Mouse (Mus musculus) forebrain, embryonic 10.5 days (tissue): ENCODE measurements at regions not wholly inside any gene's neighbourhood (a gene's known extent, or its start where the extent isn't known, plus 50 kb on each side); places are given as distances from the start of the nearest gene placed in this dataset.

Experiments used
- DNase-seq: peaks from one replicate; pipeline ENCODE4 v3.0.0-alpha.2; 2017; ENCODE audit warnings: low spot score; ENCODE audit errors: extremely low spot score
- H3K27ac ChIP-seq: fragments of 300-500 bp; sonication (generic); 2 replicates; pipeline ENCODE4 v1.5.1; 2016; ENCODE audit warnings: mild to moderate bottlenecking
- H3K27me3 ChIP-seq: fragments of 300-500 bp; sonication (generic); 2 replicates; pipeline ENCODE4 v1.6.1; 2016; ENCODE audit warnings: mild to moderate bottlenecking; ENCODE audit not compliant: poor library complexity, severe bottlenecking
- H3K36me3 ChIP-seq: fragments of 300-500 bp; sonication (generic); replicated peaks from 2 replicates; pipeline ENCODE4 v1.6.1; 2016; ENCODE audit warnings: mild to moderate bottlenecking, moderate library complexity
- H3K4me1 ChIP-seq: fragments of 300-500 bp; sonication (generic); 2 replicates; pipeline ENCODE4 v1.6.1; 2016
- H3K4me3 ChIP-seq: fragments of 300-500 bp; sonication (generic); 2 replicates; pipeline ENCODE4 v1.5.1; 2016; ENCODE audit warnings: mild to moderate bottlenecking, moderate library complexity
- H3K9me3 ChIP-seq: fragments of 300-500 bp; sonication (generic); 2 replicates; pipeline ENCODE4 v1.6.1; 2016; ENCODE audit warnings: mild to moderate bottlenecking, moderate library complexity
- WGBS: fragments of 180-500 bp; shearing (Covaris S2); methylation state at CpG from one replicate; pipeline ENCODE4 v1.1.7; 2016; 5-methylcytosine and 5-hydroxymethylcytosine counted together

DNA sequence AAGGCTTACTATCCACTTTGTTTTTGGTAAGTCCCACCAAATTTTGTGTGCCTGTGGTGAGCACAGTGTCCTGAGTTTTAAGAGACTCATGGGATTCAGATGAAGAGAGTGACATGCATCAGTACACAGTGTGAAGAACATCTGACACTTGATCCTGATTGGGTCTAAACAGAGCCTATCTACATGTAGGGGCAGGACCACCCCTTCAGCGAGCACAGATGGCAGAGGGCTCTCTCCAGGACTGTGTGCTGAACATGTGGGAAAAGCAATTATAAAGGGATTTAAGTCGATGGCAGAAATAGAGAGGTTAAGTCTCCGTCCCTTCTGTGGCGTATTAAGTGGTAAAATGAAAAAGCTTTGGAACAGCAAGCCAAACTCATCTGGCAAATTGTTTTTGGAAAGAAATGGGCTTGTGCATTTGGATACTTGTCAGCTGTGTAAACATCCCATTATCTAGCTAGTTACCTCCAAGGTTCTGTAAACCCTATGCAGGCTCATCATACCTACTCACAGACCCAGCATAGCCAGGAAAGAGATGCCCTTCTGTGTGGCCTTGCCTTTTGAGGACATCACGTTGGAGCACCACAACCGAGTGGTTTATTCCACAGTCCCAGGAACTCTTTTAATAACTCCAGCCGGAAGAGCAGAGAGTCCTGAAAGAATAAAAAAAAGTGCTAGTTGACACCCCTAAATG lies 381.3 kb upstream of the Cdh11 start:
- 62% methylated on average over 7 of the region's 7 CpGs for whole genome bisulfite sequencing
- no peak for DNase-seq

DNA sequence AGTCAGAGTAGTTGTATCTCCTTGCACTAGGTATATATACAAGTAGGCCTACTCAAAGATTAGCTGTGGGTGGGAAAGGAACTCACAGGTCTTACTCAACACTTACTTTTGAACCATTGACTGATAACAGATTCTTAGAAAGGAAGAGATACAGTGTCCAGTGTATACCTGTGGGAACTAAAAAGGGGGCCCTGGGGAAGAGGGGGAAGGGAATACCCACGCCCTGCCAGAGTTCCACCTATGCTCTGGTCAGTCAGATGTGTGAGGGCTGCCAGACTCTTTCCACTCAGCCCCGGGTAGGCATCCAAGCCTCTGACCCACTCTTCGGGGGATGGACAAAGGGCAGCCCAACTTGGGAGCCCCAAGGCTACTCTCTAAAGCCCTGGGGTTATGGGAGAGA lies 387.9 kb upstream of the Cdh11 start:
- peak overlapping the region; percentile 42; the same call in 1 of the 2 replicates for H3K27ac ChIP-seq
- no peaks in the 10 kb centered on the region for H3K27me3 ChIP-seq
- H3K4me1 ChIP-seq, result peaks cover 8% of the 10 kb centered on the region
- no peaks in the 10 kb centered on the region for H3K9me3 ChIP-seq
- no peak overlapping the region for H3K4me3 ChIP-seq
- no peak for DNase-seq
- WGBS, result 81% methylated on average over 3 of the region's 3 CpGs
- H3K36me3 ChIP-seq, result no peaks in the 10 kb centered on the region

More for the DNA sequence above, 381.3 kb upstream of the Cdh11 start:
- no peaks in the 10 kb centered on the region for H3K36me3 ChIP-seq
- H3K27me3 ChIP-seq, result no peaks in the 10 kb centered on the region
- no peaks in the 10 kb centered on the region for H3K9me3 ChIP-seq
- no peak overlapping the region for H3K27ac ChIP-seq
- no peak overlapping the region for H3K4me3 ChIP-seq
- peaks cover 5% of the 10 kb centered on the region; the same call in 1 of the 2 replicates for H3K4me1 ChIP-seq

DNA sequence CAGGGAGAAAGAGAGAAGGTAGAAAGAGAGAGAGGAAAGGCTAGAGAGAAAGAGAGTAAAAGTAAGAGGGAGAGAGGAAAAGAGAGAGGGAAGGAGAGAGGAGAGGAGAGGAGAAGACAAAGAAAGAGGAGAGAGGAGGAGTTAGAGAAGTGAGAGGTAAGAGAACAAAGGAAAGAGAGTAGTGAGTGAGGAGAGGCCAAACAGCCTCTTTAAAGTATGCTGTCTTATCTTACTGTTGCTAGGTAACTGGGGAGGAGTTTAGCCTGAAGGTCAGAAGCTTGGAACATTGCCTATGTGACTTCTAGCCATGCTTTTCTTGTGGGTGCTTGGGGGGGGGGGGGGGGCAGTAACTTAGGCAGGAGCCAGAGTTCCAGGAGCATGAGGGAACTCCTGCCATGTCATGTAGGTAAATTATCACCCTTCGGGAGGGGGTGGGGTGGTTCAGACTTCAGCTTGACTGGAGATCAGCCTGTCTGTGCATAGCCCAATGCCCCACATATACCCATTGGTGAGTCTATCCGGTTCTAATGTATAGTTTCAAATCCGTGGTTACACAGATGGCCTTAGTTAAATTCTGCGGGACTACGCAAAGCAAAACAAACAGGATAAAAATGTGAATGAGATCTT lies 388.5 kb upstream of the Cdh11 start:
- Histone ChIP-seq H3K36me3 (no peaks in the 10 kb centered on the region), H3K9me3 (no peaks in the 10 kb centered on the region), H3K4me1 (peaks cover 8% of the 10 kb centered on the region), H3K4me3 (no peak overlapping the region), H3K27me3 (no peaks in the 10 kb centered on the region), H3K27ac (peak overlapping the region; percentile 42; the same call in 1 of the 2 replicates)
- no peak for DNase-seq
- WGBS, result 73% methylated on average over 5 of the region's 5 CpGs

DNA sequence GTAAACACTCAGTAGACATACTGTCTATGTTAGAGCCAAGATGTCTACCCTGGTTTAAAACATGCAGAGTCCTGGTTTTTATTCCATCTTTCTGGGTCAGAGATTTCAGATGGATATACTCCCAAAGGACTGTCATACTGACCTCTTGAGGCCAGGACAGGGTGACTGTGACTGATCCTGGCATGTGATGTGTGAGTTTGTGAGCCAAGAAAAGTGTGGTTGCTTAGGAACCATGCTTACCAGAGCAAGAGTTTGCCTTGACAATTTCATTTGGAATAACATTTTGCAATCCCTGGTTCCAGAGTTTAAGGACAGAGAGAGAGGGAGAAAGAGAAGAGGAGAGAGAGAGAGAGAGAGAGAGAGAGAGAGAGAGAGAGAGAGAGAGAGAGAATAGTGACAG lies 395.2 kb upstream of the Cdh11 start:
- Histone ChIP-seq H3K27ac (no peak overlapping the region), H3K9me3 (no peaks in the 10 kb centered on the region), H3K4me3 (no peak overlapping the region), H3K4me1 (no peaks in the 10 kb centered on the region), H3K36me3 (no peaks in the 10 kb centered on the region), H3K27me3 (no peaks in the 10 kb centered on the region)
- DNase-seq, result no peak

DNA sequence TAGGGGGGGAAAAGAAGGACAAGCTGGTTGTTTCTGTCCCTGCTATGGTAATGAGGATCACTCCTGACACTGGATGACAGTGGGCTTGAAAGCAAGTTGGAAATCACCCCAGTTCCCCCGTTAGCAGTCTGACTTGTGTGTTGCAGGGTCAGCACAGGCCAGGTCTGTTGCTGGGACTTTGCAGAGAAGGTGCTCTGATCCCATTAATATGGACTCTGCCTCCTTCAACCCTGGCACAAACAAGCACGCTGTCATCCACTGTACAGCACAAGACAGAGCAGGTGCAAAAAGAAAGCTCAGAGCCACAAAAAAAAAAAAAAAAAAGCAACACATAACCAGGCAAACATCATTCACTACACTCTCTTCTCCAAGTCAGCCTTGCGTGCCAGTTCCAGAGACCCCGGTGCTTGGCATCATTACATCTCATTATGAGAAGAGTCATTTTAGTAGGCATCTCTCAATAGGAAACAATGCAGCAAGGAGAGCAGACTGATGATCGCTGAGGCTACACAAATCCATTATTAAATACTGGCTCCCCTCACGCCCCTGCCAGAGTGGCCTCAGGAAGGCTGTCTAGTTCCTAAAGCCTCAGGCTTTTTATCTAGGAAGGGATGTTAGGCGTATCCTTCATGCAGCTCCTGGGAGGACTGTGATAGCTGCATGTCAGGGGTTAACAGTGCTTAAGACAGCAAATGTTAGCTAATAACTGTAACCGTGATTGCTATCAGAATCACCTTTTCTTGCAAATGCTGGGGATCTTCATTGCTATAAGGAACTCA lies 403.5 kb upstream of the Cdh11 start:
- Histone ChIP-seq H3K36me3 (no peaks in the 10 kb centered on the region), H3K27me3 (no peaks in the 10 kb centered on the region), H3K9me3 (no peaks in the 10 kb centered on the region; the same call in 1 of the 2 replicates), H3K4me3 (no peak overlapping the region), H3K4me1 (peaks cover 8% of the 10 kb centered on the region; the same call in 1 of the 2 replicates), H3K27ac (no peak overlapping the region)
- no peak for DNase-seq
- 75% methylated on average over 8 of the region's 8 CpGs for WGBS

DNA sequence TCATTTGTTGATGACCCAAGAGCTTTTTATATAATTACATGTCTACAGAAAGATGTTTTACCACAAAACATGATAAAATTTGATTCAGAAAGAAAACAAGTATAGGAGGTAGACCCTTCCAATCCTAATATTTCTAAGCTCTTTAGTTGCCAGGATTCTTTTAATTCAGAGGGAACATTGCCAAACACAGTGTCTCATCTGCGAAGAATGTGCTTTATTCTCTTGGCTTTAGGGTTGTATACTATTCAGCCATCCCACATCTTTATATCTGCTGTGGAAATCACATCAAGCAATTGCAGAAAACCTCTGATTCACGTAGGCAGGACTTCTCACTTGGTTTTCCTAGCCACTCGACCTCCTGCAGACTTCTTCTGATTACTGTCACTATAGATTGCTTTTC lies 412.8 kb upstream of the Cdh11 start:
- WGBS, result 84% methylated on average over 3 of the region's 3 CpGs
- H3K36me3 ChIP-seq, result no peaks in the 10 kb centered on the region

DNA sequence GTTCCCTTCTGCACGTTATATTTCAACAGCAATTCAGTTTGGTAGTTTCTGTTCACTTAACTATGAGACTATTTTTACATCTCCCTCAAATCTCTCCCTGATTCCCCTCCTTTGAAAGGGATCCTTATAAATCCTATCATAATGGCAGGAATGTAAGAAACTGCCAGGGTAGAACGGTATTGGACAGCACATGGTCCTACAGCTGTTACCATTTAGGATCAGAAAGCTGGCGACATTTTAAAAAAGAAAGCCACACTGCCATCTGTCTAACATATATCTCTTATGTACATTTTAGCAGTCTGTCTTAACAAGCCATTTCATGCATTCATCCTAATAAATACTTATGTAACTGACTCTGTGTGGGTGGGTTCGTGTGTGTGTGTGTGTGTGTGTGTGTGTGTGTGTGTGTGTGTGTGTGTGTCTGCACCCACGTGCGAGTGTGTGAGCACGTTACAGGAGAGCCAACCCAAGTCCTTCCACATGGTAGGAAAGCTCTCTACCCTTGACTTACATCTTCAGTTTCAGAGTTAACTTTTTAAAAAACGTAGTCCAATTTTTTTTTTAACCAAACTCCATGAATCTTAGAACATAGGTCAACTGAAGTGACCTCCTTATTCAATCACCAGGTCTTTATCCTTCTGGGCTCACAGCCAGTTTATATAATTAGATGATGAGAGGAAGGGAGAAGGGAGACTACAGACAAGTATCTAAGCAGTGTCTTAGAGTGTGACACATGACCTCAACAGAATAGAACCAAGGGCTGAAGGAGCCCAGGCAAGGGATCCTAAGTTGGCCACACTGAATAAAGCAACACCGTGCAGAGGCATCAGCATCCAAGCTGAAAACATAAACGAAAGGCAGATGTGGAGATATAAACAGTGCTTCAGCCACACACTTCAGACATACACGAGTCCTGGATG lies 414.5 kb upstream of the Cdh11 start:
- no peak overlapping the region for H3K27ac ChIP-seq
- H3K27me3 ChIP-seq, result no peaks in the 10 kb centered on the region

More for the DNA sequence above, 412.8 kb upstream of the Cdh11 start:
- H3K4me3 ChIP-seq, result no peak overlapping the region
- no peaks in the 10 kb centered on the region for H3K27me3 ChIP-seq
- peaks cover 11% of the 10 kb centered on the region for H3K4me1 ChIP-seq
- no peaks in the 10 kb centered on the region for H3K9me3 ChIP-seq
- H3K27ac ChIP-seq, result no peak overlapping the region
- no peak for DNase-seq

DNA sequence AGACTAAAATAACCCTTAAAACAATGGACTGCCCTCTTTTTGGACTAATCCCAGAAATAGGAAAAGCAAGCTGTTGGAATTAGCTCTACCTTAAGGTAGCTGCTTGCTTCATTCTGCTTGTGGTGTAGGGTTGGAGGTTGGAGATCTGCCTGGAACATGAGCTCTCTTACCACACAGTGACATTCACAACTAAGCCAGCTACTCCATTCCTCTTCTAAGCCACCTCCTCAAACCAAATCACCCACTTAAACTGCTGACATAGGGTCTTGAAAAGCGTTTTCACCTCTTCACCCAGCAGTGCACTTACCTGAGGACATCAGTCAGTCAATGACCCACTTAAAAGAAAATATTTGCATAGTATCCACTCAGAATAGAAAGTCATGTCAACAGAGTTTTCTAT lies 418.3 kb upstream of the Cdh11 start:
- WGBS, result 54% methylated on average over 1 of the region's 1 CpGs
- no peak for DNase-seq
- Histone ChIP-seq H3K27ac (no peak overlapping the region), H3K27me3 (no peaks in the 10 kb centered on the region), H3K4me3 (no peak overlapping the region), H3K4me1 (peaks cover 11% of the 10 kb centered on the region), H3K9me3 (no peaks in the 10 kb centered on the region), H3K36me3 (no peaks in the 10 kb centered on the region)

More for the DNA sequence above, 414.5 kb upstream of the Cdh11 start:
- DNase-seq, result no peak
- Histone ChIP-seq H3K9me3 (no peaks in the 10 kb centered on the region), H3K4me1 (peaks cover 11% of the 10 kb centered on the region), H3K36me3 (no peaks in the 10 kb centered on the region), H3K4me3 (no peak overlapping the region)
- WGBS, result 75% methylated on average over 11 of the region's 11 CpGs

DNA sequence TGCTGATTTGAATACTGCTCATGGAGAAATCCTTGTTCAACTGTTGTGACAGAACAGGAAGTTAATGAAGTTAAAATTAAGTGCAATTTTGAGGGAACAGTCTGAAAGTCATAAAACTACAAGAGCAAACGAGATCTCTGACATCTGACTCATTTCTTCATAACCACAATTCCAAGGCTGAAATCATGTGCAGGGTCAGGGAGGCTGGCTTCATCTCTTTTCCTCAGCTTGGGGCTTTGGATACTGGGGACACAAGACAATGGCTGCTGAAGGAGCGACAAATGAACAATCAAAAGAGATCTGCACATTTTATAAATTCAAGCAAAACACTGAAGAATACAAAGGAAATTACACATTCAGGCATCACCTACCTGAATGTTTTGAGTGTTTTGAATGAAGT lies 429.2 kb upstream of the Cdh11 start:
- H3K36me3 ChIP-seq, result no peaks in the 10 kb centered on the region
- 86% methylated on average over 2 of the region's 2 CpGs for WGBS
- H3K27ac ChIP-seq, result no peak overlapping the region
- no peaks in the 10 kb centered on the region for H3K27me3 ChIP-seq
- DNase-seq, result no peak
- no peaks in the 10 kb centered on the region for H3K9me3 ChIP-seq
- no peaks in the 10 kb centered on the region for H3K4me1 ChIP-seq
- H3K4me3 ChIP-seq, result no peak overlapping the region

DNA sequence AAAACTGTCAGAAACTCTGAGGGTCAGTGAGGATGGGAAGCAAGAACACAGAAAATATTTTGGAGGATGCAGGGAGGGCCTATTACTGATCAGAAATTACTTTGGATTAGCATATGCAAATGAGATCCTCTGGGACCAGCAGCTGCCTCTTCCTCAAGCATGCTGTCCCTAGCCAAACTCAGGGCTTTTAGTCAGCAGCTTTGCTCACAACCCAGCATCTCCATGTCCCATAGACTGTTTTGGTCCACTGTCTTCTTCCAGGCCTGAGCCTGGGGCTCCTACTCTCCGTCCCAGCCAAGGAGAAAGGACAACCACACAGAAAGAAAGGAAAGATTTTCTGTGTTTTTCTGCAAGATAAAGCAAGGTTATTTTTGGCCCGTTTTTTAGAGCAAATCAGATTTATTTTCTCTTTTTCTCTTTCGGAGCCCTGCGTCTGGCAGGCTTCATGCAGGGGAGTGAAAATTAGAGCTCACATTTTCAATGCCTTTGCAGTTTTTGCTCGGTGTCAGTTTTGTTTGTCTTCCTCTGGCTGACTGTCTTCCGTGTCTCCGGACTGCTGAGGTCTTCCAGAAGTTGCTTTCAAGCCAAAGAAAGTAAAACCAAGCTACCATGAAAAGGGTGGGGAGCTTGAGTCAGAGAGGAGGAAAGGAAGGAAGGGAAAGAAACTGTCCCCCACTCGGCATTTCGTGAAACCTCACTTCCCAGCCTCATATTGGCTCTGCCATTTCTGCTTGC lies 445.5 kb upstream of the Cdh11 start:
- H3K27me3 ChIP-seq, result no peaks in the 10 kb centered on the region
- no peak for DNase-seq
- H3K9me3 ChIP-seq, result no peaks in the 10 kb centered on the region
- H3K4me1 ChIP-seq, result no peaks in the 10 kb centered on the region; the same call in 1 of the 2 replicates
- WGBS, result 73% methylated on average over 9 of the region's 9 CpGs
- H3K4me3 ChIP-seq, result no peak overlapping the region
- no peaks in the 10 kb centered on the region for H3K36me3 ChIP-seq
- 0 out of 2 replicates have a peak overlapping the region, but pooled peaks have one; percentile 35 for H3K27ac ChIP-seq

DNA sequence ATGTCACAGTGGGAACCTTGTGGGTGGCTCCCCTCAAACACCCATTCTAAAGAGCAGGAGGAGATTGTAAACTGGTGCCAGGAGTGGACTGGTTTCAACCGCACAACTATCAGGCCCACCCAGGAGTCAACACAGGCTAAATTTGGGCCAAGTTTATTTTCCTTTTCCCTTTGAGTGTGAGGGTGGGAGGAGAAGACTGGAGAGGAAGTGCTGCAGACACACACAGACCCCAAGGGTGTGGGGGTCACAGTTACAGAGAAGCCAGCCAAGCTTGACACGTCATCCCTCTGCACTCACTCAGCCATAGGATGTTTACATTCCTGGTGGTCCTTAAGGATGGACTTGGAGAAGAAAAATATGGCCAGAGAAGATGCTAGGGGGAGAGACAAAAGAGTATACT lies 448.9 kb upstream of the Cdh11 start:
- WGBS, result 70% methylated on average over 2 of the region's 2 CpGs
- Histone ChIP-seq H3K4me3 (no peak overlapping the region), H3K4me1 (no peaks in the 10 kb centered on the region; the same call in 1 of the 2 replicates), H3K36me3 (no peaks in the 10 kb centered on the region), H3K27ac (peak overlapping the region; percentile 40; the same call in 1 of the 2 replicates), H3K27me3 (no peaks in the 10 kb centered on the region), H3K9me3 (no peaks in the 10 kb centered on the region)
- no peak for DNase-seq

DNA sequence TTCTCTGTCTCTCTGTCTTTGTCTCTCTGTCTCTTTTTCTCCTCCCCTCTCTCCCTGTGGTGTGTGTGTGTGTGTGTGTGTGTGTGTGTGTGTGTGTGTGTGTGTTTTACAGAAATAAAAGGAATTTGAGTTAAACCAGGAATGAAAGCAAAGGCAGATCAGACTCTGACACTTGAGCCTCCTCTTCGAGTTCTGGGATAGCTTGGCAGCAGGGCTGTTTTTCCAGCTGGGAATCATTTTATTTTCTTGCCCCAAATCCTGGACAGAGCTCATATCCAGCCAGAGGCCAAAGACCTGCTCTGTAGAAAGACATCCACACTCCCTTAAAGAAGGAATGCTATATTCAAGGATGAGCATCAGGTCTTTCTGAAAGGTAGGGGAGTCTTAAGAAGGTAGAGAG lies 450.2 kb upstream of the Cdh11 start:
- no peak overlapping the region for H3K27ac ChIP-seq
- DNase-seq, result peak; percentile 16
- H3K27me3 ChIP-seq, result no peaks in the 10 kb centered on the region
- no peaks in the 10 kb centered on the region; the same call in 1 of the 2 replicates for H3K4me1 ChIP-seq
- 66% methylated on average over 1 of the region's 1 CpGs for WGBS
- H3K4me3 ChIP-seq, result no peak overlapping the region
- no peaks in the 10 kb centered on the region for H3K36me3 ChIP-seq
- no peaks in the 10 kb centered on the region for H3K9me3 ChIP-seq
